Mouse (Mus musculus): ENCODE results near the gene Rec8.

Rec8 gene

GRCm38 (mm10) chr14:55592226-55592625, 25.6 kb upstream of the Rec8 start:
- no peak for DNase-seq (ENCODE audit: low spot score in 2 of 2)

- no peak for DNase-seq (ENCODE audit: low spot score in 2 of 2)
These were observed 21.7 kb upstream of the Rec8 start for GRCm38 (mm10) chr14:55596036-55596690.

- DNase-seq (ENCODE audit: low spot score in 2 of 2): no peak
These were observed 19.1 kb upstream of the Rec8 start for GRCm38 (mm10) chr14:55598521-55599390.

- no peak for DNase-seq (ENCODE audit: low spot score in 2 of 2)
These were observed 14.6 kb upstream of the Rec8 start, which contains the start of gene Irf9 for GRCm38 (mm10) chr14:55603271-55603632. Gene Irf9, plus strand, starts transcription at chr14:55603571.

GRCm38 (mm10) chr14:55603633-55604576, 13.9 kb upstream of the Rec8 start:
- DNase-seq (ENCODE audit: low spot score in 2 of 2): peak; percentile 85 to 91

- no peak for DNase-seq (ENCODE audit: low spot score in 2 of 2)
These were observed 13.0 kb upstream of the Rec8 start for GRCm38 (mm10) chr14:55604823-55605222.

GRCm38 (mm10) chr14:55605743-55606459, 11.9 kb upstream of the Rec8 start:
- no peak for DNase-seq (ENCODE audit: low spot score in 2 of 2)

- no peak for DNase-seq (ENCODE audit: low spot score in 2 of 2)
These were observed 9.5 kb upstream of the Rec8 start for GRCm38 (mm10) chr14:55608339-55608738.

GRCm38 (mm10) chr14:55613346-55613745, 4.5 kb upstream of the Rec8 start:
- DNase-seq (ENCODE audit: low spot score in 2 of 2): no peak

GRCm38 (mm10) chr14:55614565-55615178, 3.2 kb upstream of the Rec8 start:
- DNase-seq (ENCODE audit: low spot score in 2 of 2): no peak

GRCm38 (mm10) chr14:55615876-55616275, 2.0 kb upstream of the Rec8 start:
- DNase-seq (ENCODE audit: low spot score in 2 of 2): no peak

GRCm38 (mm10) chr14:55616844-55617243, 993 bp upstream of the Rec8 start:
- DNase-seq (ENCODE audit: low spot score in 2 of 2): no peak

GRCm38 (mm10) chr14:55618486-55619195, 804 bp downstream of the Rec8 start:
- no peak for DNase-seq (ENCODE audit: low spot score in 2 of 2)

- DNase-seq (ENCODE audit: low spot score in 2 of 2): no peak
These were observed 10.4 kb downstream of the Rec8 start for GRCm38 (mm10) chr14:55628077-55628827.

GRCm38 (mm10) chr14:55629312-55629711, 11.5 kb downstream of the Rec8 start:
- peak in 1 of 2 experiments; percentile 71 for DNase-seq (ENCODE audit: low spot score in 2 of 2)

GRCm38 (mm10) chr14:55634874-55635522, 17.2 kb downstream of the Rec8 start:
- DNase-seq (ENCODE audit: low spot score in 2 of 2): no peak

GRCm38 (mm10) chr14:55635523-55636007, 17.7 kb downstream of the Rec8 start, which contains the start of gene Ipo4:
Gene Ipo4, minus strand, starts transcription at chr14:55635957.
- peak; percentile 77 to 82 for DNase-seq (ENCODE audit: low spot score in 2 of 2)

- DNase-seq (ENCODE audit: low spot score in 2 of 2): no peak
These were observed 20.0 kb downstream of the Rec8 start, which contains the start of gene Gm49378 for GRCm38 (mm10) chr14:55637795-55638194. Gene Gm49378, minus strand, starts transcription at chr14:55637895.

- DNase-seq (ENCODE audit: low spot score in 2 of 2): no peak
These were observed 23.0 kb downstream of the Rec8 start for GRCm38 (mm10) chr14:55640816-55641215.
